Mouse (Mus musculus): ENCODE data around the gene Pde1a. TPM values are rescaled to one million over a fixed set of nuclear protein-coding genes. Genes with fewer than 3 reads are reported as not detected.
"Not testable (repeated sequence)": the region's sequence is repeated elsewhere in the genome, so short reads cannot be mapped to it uniquely, and the experiment has no call there.

Gene Pde1a
- total and polyA plus RNA-seq, 2 experiments from 2014 or later = 18.8 to 19.6 TPM

GRCm38 (mm10) chr2:79856874-79857273 is 272.4 kb downstream of the Pde1a start:
- no peak overlapping the region for H3K27ac ChIP-seq
- WGBS = 97% methylated on average over 1 of the region's 1 CpGs
- H3K4me2 ChIP-seq (ENCODE audit: low read depth, low read length) = no peak overlapping the region
- no peak for TF ChIP-seq CTCF (IDR thresholded peaks at IDR 0.05; ENCODE audit: low read depth)
- no peaks in the 10 kb centered on the region for H3K4me1 ChIP-seq (ENCODE audit: insufficient read depth, low read length)
- no peak overlapping the region for H3K9ac ChIP-seq (replicated peaks; ENCODE audit: low read length)
- H3K4me3 ChIP-seq (ENCODE audit: low read length) = no peak overlapping the region
- ATAC-seq (no peak), DNase-seq (ENCODE audit: low spot score) (no peak)
- H3K9me3 ChIP-seq (ENCODE audit: low read length) = no peaks in the 10 kb centered on the region
- H3K36me3 ChIP-seq (ENCODE audit: insufficient read depth, low read length) = no peaks in the 10 kb centered on the region
- no peaks in the 10 kb centered on the region for H3K27me3 ChIP-seq (ENCODE audit: insufficient read depth, low read length)

GRCm38 (mm10) chr2:79847396-79847795 is 281.9 kb downstream of the Pde1a start:
- not testable (repeated sequence) for H3K4me3 ChIP-seq (ENCODE audit: low read length); H3K27me3 ChIP-seq (ENCODE audit: insufficient read depth, low read length); ATAC-seq; H3K9me3 ChIP-seq (ENCODE audit: low read length); H3K27ac ChIP-seq; H3K4me2 ChIP-seq (ENCODE audit: low read depth, low read length); H3K9ac ChIP-seq (replicated peaks; ENCODE audit: low read length); H3K4me1 ChIP-seq (ENCODE audit: insufficient read depth, low read length); H3K36me3 ChIP-seq (ENCODE audit: insufficient read depth, low read length); DNase-seq (ENCODE audit: low spot score)
- WGBS = 88% methylated on average over 13 of the region's 13 CpGs

GRCm38 (mm10) chr2:79839513-79839912 is 289.7 kb downstream of the Pde1a start:
- 87% methylated on average over 5 of the region's 5 CpGs for WGBS
- no peak for ATAC-seq
- H3K9me3 ChIP-seq (ENCODE audit: low read length) = no peaks in the 10 kb centered on the region

GRCm38 (mm10) chr2:79839090-79839489 is 290.2 kb downstream of the Pde1a start:
- Histone ChIP-seq H3K36me3 (ENCODE audit: insufficient read depth, low read length) (no peaks in the 10 kb centered on the region), H3K9ac (replicated peaks; ENCODE audit: low read length) (no peak overlapping the region), H3K4me3 (ENCODE audit: low read length) (no peak overlapping the region), H3K27ac (no peak overlapping the region), H3K4me2 (ENCODE audit: low read depth, low read length) (no peak overlapping the region), H3K9me3 (ENCODE audit: low read length) (no peaks in the 10 kb centered on the region), H3K27me3 (ENCODE audit: insufficient read depth, low read length) (no peaks in the 10 kb centered on the region), H3K4me1 (ENCODE audit: insufficient read depth, low read length) (no peaks in the 10 kb centered on the region)
- 86% methylated on average over 6 of the region's 6 CpGs for WGBS
- TF ChIP-seq CTCF (IDR thresholded peaks at IDR 0.05; ENCODE audit: low read depth) = no peak
- ATAC-seq (no peak), DNase-seq (ENCODE audit: low spot score) (no peak)

More at GRCm38 (mm10) chr2:79839513-79839912, 289.7 kb downstream of the Pde1a start:
- Histone ChIP-seq H3K4me2 (ENCODE audit: low read depth, low read length) (no peak overlapping the region), H3K27me3 (ENCODE audit: insufficient read depth, low read length) (no peaks in the 10 kb centered on the region), H3K27ac (no peak overlapping the region), H3K4me1 (ENCODE audit: insufficient read depth, low read length) (no peaks in the 10 kb centered on the region), H3K4me3 (ENCODE audit: low read length) (no peak overlapping the region), H3K36me3 (ENCODE audit: insufficient read depth, low read length) (no peaks in the 10 kb centered on the region), H3K9ac (replicated peaks; ENCODE audit: low read length) (no peak overlapping the region)
- no peak for TF ChIP-seq CTCF (IDR thresholded peaks at IDR 0.05; ENCODE audit: low read depth)
- no peak for DNase-seq (ENCODE audit: low spot score)

GRCm38 (mm10) chr2:79825853-79826252 is 303.4 kb downstream of the Pde1a start:
- Histone ChIP-seq H3K9ac (replicated peaks; ENCODE audit: low read length) (no peak overlapping the region), H3K4me3 (ENCODE audit: low read length) (no peak overlapping the region), H3K4me1 (ENCODE audit: insufficient read depth, low read length) (no peaks in the 10 kb centered on the region), H3K9me3 (ENCODE audit: low read length) (no peaks in the 10 kb centered on the region), H3K27me3 (ENCODE audit: insufficient read depth, low read length) (no peaks in the 10 kb centered on the region), H3K4me2 (ENCODE audit: low read depth, low read length) (no peak overlapping the region), H3K36me3 (ENCODE audit: insufficient read depth, low read length) (no peaks in the 10 kb centered on the region), H3K27ac (no peak overlapping the region)
- no peak for DNase-seq (ENCODE audit: low spot score)
- 84% methylated on average over 4 of the region's 4 CpGs for WGBS
- no peak for ATAC-seq
- no peak for TF ChIP-seq CTCF (IDR thresholded peaks at IDR 0.05; ENCODE audit: low read depth)

GRCm38 (mm10) chr2:79819543-79819942 is 309.7 kb downstream of the Pde1a start:
- Histone ChIP-seq H3K4me1 (ENCODE audit: insufficient read depth, low read length) (no peaks in the 10 kb centered on the region), H3K9ac (replicated peaks; ENCODE audit: low read length) (no peak overlapping the region), H3K36me3 (ENCODE audit: insufficient read depth, low read length) (no peaks in the 10 kb centered on the region), H3K4me2 (ENCODE audit: low read depth, low read length) (no peak overlapping the region), H3K9me3 (ENCODE audit: low read length) (no peaks in the 10 kb centered on the region), H3K27me3 (ENCODE audit: insufficient read depth, low read length) (no peaks in the 10 kb centered on the region), H3K27ac (no peak overlapping the region), H3K4me3 (ENCODE audit: low read length) (no peak overlapping the region)
- ATAC-seq = no peak
- WGBS = 63% methylated on average over 3 of the region's 3 CpGs
- TF ChIP-seq CTCF (IDR thresholded peaks at IDR 0.05; ENCODE audit: low read depth) = no peak
- no peak for DNase-seq (ENCODE audit: low spot score)

GRCm38 (mm10) chr2:79815708-79816484 is 313.4 kb downstream of the Pde1a start:
- no peaks in the 10 kb centered on the region for H3K27me3 ChIP-seq (ENCODE audit: insufficient read depth, low read length)
- H3K36me3 ChIP-seq (ENCODE audit: insufficient read depth, low read length) = no peaks in the 10 kb centered on the region
- 75% methylated on average over 3 of the region's 3 CpGs for WGBS
- no peak overlapping the region for H3K4me3 ChIP-seq (ENCODE audit: low read length)
- DNase-seq (ENCODE audit: low spot score) = no peak
- ATAC-seq = no peak
- H3K4me2 ChIP-seq (ENCODE audit: low read depth, low read length) = no peak overlapping the region
- no peaks in the 10 kb centered on the region for H3K9me3 ChIP-seq (ENCODE audit: low read length)
- no peak overlapping the region for H3K27ac ChIP-seq
- TF ChIP-seq CTCF (IDR thresholded peaks at IDR 0.05; ENCODE audit: low read depth) = no peak
- H3K4me1 ChIP-seq (ENCODE audit: insufficient read depth, low read length) = no peaks in the 10 kb centered on the region
- H3K9ac ChIP-seq (replicated peaks; ENCODE audit: low read length) = no peak overlapping the region
